Mouse (Mus musculus) bone marrow, adult 2 months (tissue): ENCODE measurements around the gene Wfs1. TPM values are rescaled to one million over a fixed set of nuclear protein-coding genes. Genes with fewer than 3 reads are reported as not detected.

Source experiments
- H3K27ac ChIP-seq: fragments of 200-500 bp; 2 replicates; pipeline ENCODE4 v1.5.1; 2012; ENCODE audit warnings: low read depth, mild to moderate bottlenecking, control low read depth, inconsistent platforms, low read length; ENCODE audit not compliant: control insufficient read depth, poor library complexity, insufficient read depth
- H3K4me1 ChIP-seq: fragments of 200-500 bp; 2 replicates; pipeline ENCODE4 v1.6.1; 2011; ENCODE audit warnings: low read length; ENCODE audit not compliant: control insufficient read depth, insufficient read depth
- H3K4me3 ChIP-seq: fragments of 200-500 bp; replicated peaks from 2 replicates; pipeline ENCODE3; 2011; ENCODE audit warnings: mild to moderate bottlenecking, low read depth, low read length, control low read depth; ENCODE audit not compliant: control insufficient read depth
- CTCF ChIP-seq: fragments of 200-500 bp; IDR thresholded peaks from 2 replicates; pipeline ENCODE4 v1.5.1; 2011; ENCODE audit warnings: low read length, control low read depth; ENCODE audit not compliant: control insufficient read depth, insufficient read depth
- POLR2A ChIP-seq: fragments of 200-500 bp; IDR thresholded peaks from 2 replicates; pipeline ENCODE4 v1.6.1; 2011; ENCODE audit warnings: low read depth, mild to moderate bottlenecking, control low read depth, low read length, borderline replicate concordance; ENCODE audit not compliant: control insufficient read depth
- whole genome bisulfite sequencing: fragments of 180-500 bp; shearing (Covaris S2); methylation state at CpG from one replicate; pipeline ENCODE4 v1.1.7; 2018; 5-methylcytosine and 5-hydroxymethylcytosine counted together
- polyA plus RNA-seq: library from polyadenylated mRNA; stranded (reverse); fragments of >200 nt; gene quantifications from 2 replicates; pipeline ENCODE4 v1.2.4, GENCODE M21; 2011; ENCODE audit warnings: low replicate concordance; ENCODE audit not compliant: missing spikeins, insufficient read depth, insufficient read length

The Wfs1 gene
- 2.0 and 3.7 TPM in 2 replicates for polyA plus RNA-seq

DNA sequence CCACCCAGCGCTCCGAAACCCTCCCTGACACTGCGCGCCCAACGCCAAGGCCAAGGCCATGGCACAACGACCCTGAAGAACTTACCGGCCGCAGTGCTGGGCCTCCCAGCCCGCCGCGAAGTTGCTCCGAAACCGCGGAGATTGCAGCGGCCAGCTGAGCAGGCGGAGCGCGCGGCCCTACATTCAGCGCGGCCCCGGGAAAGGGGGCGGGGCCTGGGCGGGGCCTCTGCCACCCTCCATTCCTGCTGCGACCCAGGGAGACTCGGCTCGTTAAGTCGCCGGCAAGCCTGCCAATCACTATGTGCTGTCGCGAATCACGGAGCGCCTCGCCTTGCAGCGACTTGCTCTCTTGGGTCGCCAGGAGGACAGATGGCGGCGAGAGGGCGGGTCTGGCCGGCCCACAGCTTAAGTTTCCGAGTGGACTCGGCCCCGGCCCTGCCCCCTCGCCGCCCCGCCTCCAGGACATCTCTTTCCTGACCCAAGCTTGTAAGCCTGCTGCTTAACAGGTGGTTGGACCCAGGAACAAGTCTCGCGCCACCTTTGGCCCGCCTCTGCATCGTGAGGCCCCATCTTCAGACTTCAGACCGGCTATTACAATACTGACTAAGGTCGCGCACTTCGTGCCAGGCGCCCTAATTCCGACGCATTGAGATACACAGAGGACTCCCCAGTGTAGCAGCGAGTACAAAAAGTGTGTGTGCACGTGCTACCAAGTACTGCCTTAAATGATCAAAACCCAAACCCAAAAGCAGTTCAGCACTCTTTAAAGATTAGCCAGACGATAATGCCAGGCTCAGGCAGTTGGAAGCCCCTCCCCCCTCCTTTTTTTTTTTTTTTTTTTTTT, at the start of gene Wfs1:
Gene Wfs1, minus strand, starts transcription at position 425 of the 844 bp plus-strand sequence.
- Histone ChIP-seq H3K4me3 (peak within 1 kb of the TSS; percentile 87), H3K27ac (peak within 1 kb of the TSS; percentile 76), H3K4me1 (peaks cover 1% of the 10 kb centered on the region; the same call in 1 of the 2 replicates)
- under 1% methylated on average over 57 of the region's 60 CpGs for WGBS
- TF ChIP-seq POLR2A = peak; percentile 17; the same call in 1 of the 2 replicates
- no peak for TF ChIP-seq CTCF

GRCm38 (mm10) chr5:37036884-37037283, 47.9 kb upstream of the Wfs1 start:
- TF ChIP-seq CTCF = no peak
- no peak for TF ChIP-seq POLR2A
- no peak overlapping the region for H3K27ac ChIP-seq
- WGBS = 47% methylated on average over 3 of the region's 3 CpGs
- no peak overlapping the region for H3K4me3 ChIP-seq
- H3K4me1 ChIP-seq = no peaks in the 10 kb centered on the region; the same call in 1 of the 2 replicates

DNA sequence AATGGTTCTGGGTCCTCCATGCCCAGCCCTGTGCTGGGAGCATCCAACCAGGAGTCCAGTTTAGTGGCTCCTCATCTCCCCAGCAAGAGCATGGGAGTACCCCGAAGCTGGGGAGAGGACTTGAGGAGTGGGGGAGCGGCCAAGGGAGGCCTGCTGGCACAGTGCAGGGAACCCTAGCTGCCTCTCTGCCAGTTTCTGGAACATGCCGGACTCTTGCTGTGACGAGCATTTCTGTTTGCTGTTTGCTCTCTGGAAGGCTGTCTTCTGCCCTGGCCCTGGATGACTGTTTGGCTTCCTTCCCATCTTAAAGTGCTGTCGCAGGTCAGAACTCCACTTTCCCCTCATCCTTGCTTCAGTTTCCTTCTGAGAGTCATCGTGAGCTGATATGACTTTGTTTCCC, 46.9 kb upstream of the Wfs1 start:
- Histone ChIP-seq H3K27ac (no peak overlapping the region), H3K4me1 (no peaks in the 10 kb centered on the region), H3K4me3 (no peak overlapping the region)
- no peak for TF ChIP-seq POLR2A
- TF ChIP-seq CTCF = no peak
- 73% methylated on average over 6 of the region's 6 CpGs for WGBS

DNA sequence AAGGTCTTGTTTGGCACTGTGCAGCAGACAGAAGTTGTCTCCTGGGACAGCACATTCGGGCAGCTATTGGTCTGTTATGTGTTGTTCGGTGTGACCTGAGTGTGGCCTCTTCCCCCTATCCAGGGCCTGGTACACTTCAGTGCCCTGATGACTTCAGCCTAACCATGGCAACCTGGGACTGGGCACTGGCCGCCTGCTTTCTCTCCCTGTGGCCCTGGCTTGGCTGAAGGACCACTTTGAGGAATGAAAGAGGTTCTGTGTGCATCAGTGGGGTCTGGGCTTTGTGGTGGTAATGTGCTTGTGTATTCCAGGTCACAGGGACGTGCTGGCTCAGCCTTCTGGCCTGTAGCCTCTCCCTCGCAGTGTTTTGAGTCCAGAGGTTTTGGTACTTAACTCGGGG, 46.2 kb upstream of the Wfs1 start:
- TF ChIP-seq POLR2A (no peak), CTCF (no peak)
- 73% methylated on average over 6 of the region's 6 CpGs for WGBS

DNA sequence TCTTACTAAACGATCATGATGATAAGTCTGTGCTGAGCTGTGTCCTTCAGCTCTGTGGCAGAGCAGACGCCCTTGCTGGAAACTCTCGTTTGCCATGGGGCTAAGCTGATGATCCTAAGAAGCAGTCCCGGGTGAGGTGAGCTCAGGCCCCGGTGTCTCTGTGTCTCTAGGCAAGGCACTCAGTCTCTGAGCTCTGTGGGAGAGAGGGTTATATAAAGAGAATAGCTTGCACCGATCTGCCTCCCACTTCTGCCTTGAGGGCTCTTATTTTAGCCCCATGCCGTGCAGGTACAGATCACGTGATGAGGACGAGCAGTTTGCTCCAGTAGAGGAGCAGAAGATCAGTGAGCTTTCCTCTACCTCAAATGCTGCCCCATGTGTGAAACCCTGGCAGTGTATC, 41.7 kb upstream of the Wfs1 start:
- H3K27ac ChIP-seq = no peak overlapping the region
- TF ChIP-seq CTCF (no peak), POLR2A (no peak)
- 56% methylated on average over 9 of the region's 9 CpGs for WGBS

More for the DNA sequence above, 46.2 kb upstream of the Wfs1 start:
- no peak overlapping the region for H3K27ac ChIP-seq
- no peaks in the 10 kb centered on the region for H3K4me1 ChIP-seq
- H3K4me3 ChIP-seq = no peak overlapping the region

DNA sequence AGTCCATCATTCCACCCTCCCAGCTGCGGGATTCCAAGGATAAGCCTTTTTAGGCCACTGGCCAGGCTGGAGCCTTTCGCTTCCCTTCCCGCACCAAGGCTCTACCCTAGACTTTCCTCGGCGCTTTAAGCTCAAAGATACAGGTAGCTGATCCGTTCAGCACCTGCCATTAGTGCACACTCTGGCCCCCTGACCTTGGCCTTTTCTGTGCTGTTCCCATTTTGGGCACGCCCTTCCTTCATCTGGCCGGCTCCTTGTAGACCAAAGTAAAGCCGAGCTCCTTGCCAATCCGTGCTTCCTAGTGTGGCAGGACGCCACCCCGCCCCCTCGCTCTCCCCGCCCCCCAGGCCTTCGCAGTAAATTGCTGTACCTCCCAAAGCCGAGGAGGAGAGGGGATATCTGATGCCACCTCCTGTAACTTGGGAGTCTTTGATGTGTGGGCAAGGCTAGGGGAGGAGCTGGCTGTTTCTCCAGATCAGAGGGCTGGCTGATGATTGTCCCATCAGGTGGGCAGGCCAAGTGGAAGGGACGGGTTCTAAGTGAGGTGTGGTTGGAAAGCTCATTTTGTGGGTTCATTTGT, 40.4 kb upstream of the Wfs1 start:
- Histone ChIP-seq H3K4me3 (no peak overlapping the region), H3K27ac (no peak overlapping the region), H3K4me1 (no peaks in the 10 kb centered on the region)
- WGBS = 7% methylated on average over 17 of the region's 17 CpGs
- TF ChIP-seq POLR2A (no peak), CTCF (no peak)

More for the DNA sequence above, 41.7 kb upstream of the Wfs1 start:
- no peaks in the 10 kb centered on the region for H3K4me1 ChIP-seq
- no peak overlapping the region for H3K4me3 ChIP-seq

GRCm38 (mm10) chr5:37028486-37029311, 39.7 kb upstream of the Wfs1 start:
- Histone ChIP-seq H3K27ac (no peak overlapping the region), H3K4me1 (no peaks in the 10 kb centered on the region), H3K4me3 (peak overlapping the region; percentile 44)
- under 1% methylated on average over 72 of the region's 72 CpGs for WGBS
- TF ChIP-seq CTCF (no peak), POLR2A (no peak)

DNA sequence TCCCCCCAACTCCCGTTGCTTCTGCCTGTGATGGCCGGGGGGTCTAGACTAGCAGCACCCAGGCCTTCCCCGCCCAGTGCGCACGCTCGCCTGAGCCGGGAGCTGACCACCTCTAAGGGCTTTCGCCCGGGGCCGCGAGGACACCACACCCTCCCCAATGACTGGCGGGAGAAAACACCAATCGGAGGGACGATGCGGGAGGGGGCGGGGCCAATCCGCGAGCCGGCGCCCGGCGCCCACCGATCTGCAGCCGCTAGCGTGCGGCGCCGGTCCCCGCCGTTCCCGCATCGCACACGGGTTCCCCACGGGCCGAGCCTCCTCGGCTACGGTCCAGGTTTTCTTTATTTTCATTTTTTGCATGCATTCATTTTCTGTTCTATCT, 39.1 kb upstream of the Wfs1 start:
- H3K27ac ChIP-seq = no peak overlapping the region
- H3K4me1 ChIP-seq = no peaks in the 10 kb centered on the region
- 1% methylated on average over 37 of the region's 37 CpGs for WGBS
- TF ChIP-seq POLR2A (no peak), CTCF (no peak)
- peak overlapping the region; percentile 44 for H3K4me3 ChIP-seq
